Mouse (Mus musculus) cerebellum, adult 9-10 months (tissue): ENCODE data around the gene Oxtr.

Experiments used
- DNase-seq: peaks from one replicate; pipeline ENCODE4 v3.0.0; 2022

Oxtr gene

DNA sequence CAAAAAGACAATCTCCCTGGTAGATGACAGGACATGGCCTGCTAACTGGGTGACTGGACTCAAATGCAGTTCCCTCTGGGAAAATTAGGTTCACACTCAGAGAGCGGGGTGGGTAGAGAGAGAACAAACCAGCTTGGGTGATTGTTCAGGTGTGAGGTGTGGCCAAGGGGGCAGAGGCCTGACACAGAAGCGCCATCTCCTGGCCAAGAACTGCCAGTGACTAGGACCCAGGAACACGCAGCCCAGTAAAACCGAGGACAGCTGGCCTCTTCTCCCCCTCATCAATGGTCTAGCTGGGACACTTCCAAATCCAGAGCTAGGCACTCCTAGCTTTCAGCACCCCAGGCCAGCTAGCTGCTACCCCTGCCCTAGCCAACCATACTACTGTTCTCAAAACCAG lies 5.4 kb downstream of the Oxtr start:
- peak; percentile 12 for DNase-seq

DNA sequence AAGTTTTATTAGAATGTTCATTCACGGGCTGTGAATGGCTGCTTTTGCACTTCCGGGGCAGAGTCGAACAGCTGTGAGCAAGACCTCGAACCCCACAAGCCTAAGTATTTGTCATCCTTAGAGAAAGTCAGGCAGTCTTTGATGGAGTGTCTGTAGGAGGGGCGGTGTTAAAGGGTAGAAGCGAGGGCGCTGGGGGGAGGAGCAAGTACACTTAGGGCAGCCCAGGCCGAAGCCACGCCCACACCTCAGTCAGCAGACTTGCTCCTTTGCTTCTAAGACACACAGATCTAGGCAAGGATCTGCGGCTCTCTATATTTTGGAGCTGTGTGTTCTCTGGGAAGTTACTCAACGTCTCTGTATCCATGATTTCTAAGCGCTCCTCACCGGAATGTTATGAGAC lies 9.9 kb downstream of the Oxtr start:
- no peak for DNase-seq

DNA sequence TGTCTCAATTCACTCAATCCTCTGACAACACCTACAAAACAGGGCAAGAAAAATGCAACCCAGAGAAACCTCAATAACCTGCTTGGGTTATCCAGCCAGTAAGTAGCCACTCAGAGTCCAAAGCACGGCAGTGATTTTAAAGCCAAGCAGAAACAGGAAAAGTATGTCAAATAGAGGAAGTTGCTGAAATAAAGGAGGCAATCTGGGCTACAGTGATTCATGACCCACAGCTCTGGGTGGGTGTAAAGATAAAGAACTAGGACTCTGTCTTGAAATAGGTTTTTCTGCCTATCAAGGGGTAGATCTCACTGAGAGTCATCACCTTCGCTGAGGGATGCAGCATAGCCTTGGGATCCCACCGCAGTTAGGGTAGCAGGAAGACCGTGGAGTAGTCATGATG lies 18.1 kb downstream of the Oxtr start:
- no peak for DNase-seq

DNA sequence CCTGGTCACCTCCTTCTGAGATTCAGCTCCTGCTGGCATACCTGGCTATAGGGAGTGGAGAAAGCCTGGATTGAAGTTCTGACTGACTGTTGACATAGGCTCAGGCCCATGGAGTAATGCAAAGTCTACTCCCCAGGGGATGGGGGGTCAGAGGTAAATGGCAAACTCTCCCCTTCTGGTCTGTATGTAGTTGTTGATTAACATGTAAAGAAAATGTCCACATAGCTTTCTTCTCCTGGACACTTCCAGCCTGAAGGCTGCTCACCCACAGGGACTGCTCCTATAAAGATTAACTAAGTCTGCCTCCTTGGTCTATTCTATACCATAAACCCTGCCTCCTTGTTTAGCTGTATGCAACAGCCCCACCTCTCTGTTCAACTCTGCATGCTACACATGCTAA lies 23.7 kb downstream of the Oxtr start:
- no peak for DNase-seq

DNA sequence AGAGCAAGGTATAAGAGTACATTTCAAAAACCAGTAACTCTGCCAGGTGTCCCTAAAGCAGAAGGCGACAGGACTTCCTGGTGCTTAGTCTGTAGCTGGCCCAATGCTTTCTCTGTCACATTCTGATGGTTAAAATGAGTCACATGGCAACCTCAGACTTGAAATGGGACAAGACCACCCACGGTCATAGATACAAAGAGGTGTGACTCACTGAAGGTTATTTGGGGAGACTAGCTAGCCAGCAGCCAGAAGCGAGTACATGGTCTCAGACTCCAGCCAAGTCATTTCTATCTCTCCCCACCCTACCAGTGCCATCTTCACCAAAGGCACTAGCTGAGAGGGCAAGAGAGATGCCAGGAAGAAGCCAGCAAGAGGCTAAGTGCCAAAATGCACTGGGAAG lies 24.3 kb downstream of the Oxtr start:
- DNase-seq, result peak; percentile 15

DNA sequence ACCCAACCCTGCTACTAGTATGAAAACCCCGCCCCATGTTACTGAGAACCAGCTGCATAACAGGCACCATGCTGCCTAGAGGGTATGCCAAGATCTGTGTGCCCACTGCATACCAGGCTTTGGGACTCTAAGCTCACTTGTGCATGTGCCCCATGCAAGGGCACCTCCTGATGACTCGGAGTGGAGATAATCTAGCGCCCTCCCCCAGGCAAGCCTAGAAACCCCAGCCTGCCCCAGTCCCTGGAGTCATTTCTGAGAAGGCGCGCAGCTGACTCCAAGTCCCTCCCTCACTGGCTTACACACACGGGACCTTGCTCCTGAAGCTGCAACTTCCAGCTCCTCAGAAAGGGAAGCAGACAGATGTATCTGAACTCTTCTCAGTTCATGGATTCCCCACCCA lies 26.4 kb downstream of the Oxtr start:
- no peak for DNase-seq

DNA sequence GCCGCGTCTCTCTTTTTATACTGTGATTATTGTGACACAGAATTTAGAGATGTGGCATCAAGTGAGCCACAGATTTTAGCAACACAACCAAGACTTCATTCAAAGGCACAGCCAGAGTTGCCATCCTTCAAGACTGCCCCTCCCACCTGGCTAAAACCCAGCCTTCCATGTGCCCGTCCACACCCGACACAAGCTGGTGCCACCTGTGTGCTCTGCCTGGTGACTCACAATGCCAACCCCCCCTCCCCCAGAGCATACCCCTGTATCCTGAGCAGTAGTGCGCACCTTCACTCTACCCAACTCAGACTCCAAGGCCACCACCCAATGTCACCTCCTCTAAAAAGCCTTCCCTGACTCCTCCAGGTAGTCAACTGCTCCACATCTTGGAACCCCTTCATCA lies 28.3 kb downstream of the Oxtr start:
- no peak for DNase-seq

DNA sequence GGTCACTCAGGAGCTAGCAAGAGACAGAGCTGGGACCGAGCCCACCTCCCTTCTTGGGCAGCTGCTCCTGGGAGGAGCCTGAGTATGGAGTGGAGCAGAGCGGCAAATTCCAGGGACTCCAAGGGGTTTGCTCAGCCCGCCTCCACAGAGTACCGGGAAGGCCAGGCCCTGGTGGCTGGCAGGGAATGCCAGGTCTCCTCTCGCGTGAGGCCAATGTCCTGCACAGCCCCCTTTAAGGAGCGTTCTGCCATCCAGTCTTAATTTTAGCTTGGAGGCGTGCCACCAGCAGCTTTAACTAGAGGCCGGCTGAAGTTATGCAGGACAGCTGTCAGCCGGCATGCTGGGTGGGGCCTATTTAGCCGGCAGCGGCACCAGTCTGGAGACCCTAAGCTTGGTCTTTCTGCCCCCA lies 30.4 kb downstream of the Oxtr start, which contains the start of gene Cav3:
Cav3 (plus strand) TSS at position 165 of the 409 bp plus-strand sequence.
- DNase-seq, result no peak

DNA sequence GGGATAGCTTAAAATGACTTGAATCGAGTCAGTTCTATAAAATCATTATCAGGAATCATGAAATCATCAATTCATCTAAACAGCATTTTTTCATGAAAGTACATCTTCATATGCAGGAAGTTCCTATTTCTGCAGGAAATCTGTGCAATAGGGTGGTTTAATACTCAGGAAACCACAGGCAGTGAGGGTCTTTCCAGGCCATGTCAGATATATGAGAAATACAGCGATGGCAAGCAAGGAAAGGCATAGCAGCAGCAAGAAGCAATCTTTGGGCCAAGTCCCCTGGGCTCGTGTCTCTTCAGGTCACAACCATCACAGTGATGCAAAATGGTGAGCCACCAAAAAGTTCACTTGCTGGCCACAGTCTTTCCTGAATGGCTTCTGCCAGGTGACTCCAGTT lies 44.1 kb downstream of the Oxtr start:
- no peak for DNase-seq

DNA sequence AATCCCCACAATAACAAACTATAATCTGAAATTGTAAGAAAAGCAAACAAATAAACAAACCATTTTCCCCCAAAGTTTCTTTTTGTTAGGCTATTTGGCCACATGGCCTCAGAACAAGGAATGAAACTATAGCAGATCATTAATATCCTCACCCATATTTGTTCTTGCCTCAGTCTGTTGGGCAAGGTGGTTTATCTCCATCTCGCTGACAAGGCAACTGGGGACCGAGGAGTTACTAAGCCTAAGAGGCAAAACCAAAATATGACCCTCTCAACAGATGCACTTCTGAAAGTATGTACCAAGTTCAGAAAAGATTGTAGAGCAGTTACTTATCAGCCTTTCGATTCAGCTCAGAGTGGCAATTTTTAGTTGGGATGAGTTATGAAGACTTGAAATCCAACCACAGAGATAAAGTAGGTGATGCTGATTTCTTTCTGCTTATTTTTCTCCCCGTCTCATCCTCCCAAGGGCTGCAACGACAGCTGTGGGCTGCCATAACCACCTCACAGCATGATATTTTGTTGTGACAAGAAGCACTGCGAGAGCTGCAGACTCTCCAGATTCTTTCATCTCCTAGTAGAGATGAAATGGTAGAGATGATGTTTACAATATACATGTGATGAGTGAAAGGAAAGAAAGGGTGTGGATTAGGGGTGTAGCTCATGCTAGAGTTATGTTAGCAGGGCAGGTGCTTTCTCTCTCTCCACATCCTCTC lies 63.6 kb downstream of the Oxtr start:
- no peak for DNase-seq

DNA sequence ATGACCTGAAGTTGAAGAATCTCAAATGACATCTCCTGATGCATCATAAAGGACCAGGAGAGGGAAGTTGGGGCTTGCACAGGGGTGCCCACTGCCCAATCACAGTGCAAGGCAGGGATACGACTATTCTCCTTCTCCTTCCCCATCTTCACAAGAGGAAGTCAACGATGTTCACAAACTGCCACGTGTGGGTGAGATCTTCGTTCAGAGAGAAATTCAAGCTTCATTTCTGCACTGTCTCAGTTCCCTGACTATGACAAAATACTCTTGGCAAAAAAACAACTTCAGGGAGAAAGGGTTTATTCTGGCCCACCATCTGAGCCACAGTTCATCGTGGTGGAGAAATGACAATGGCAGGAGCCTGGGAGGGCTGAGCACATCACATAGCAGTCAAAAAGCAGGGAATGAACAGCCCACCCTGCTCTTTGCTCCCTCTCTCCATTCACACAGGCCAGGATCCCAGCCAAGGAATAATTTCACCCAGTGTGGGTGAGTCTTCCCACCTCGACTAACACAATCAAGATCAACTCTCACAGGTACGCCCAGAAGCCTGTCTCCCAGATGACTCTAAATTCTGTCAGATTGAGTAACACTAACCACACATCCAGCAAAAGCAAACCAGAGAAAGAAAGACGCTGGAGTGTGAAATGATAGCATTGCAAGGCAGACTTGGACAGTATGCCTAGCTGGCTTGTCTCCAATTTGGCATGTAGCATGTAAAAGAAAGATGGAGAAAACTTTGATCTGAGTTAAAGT lies 65.8 kb downstream of the Oxtr start:
- no peak for DNase-seq
